Mouse (Mus musculus): Measurements from ENCODE around the gene Olfr382. TPM values are rescaled to one million over a fixed set of nuclear protein-coding genes. Genes with fewer than 3 reads are reported as not detected.
"Not testable (repeated sequence)": the region's sequence is repeated elsewhere in the genome, so short reads cannot be mapped to it uniquely, and the experiment has no call there.

The Olfr382 gene
- not detected in 2 replicates for polyA plus RNA-seq (2012; rRNA removed)

DNA sequence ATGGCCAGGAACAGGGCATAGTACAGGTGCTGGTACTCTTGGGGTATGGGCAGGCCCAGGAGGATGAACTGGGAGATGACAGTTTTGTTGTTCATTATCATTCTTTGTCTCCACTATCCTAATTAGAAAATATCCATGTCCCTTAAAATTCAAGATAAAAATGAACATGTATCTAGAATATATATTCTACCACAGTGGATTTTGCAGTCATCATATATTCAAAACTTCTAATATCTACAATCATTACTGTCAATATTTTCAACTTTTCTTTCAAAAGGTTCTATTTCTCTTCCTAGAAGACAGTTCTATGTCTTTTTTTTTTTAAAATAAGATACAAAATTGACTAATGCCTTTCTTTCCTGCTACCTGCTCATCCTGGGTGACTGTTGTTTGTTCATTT is at the start of gene Olfr382:
Gene Olfr382, minus strand, starts transcription at position 101 of the 400 bp plus-strand sequence.
- Histone ChIP-seq H3K27ac (ENCODE audit: insufficient read depth, low read depth, low read length) (no peak within 1 kb of the TSS), H3K4me1 (ENCODE audit: control insufficient read depth, insufficient read depth, low read length) (no peaks in the 10 kb centered on the region), H3K27me3 (replicated peaks; ENCODE audit: control insufficient read depth, insufficient read depth, low read length) (no peaks in the 10 kb centered on the region), H3K36me3 (ENCODE audit: control insufficient read depth, insufficient read depth, low read length) (no peaks in the 10 kb centered on the region), H3K4me3 (ENCODE audit: insufficient read depth, low read depth, low read length) (no peak within 1 kb of the TSS)
- no peak for DNase-seq
- TF ChIP-seq POLR2A (IDR thresholded peaks at IDR 0.05; ENCODE audit: low read depth, low read length) (no peak), CTCF (conservative IDR thresholded peaks at IDR 0.05; ENCODE audit: insufficient read depth, insufficient read length, low read depth, low read length) (no peak)

DNA sequence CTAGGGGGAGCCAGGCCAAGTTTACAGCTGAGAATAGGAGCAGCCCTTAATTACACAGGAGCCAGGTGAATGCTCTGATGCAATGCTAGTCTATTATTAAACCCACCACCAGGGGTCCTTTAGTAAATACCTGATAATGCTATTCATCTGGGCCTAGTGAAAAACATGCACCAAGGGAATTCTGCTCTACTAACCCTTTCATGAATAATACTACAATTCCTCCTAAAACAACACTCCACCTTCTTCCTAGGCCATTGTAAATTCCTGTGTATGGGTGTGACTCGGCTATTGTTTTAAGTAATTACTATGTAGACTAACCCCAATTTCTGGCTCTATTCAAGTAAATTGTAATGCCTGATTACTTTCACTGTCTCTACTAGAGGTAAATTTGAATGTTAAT is 12.0 kb upstream of the Olfr382 start:
- not testable (repeated sequence) for H3K36me3 ChIP-seq (ENCODE audit: control insufficient read depth, insufficient read depth, low read length); H3K27ac ChIP-seq (ENCODE audit: insufficient read depth, low read depth, low read length); DNase-seq; H3K4me3 ChIP-seq (ENCODE audit: insufficient read depth, low read depth, low read length); H3K4me1 ChIP-seq (ENCODE audit: control insufficient read depth, insufficient read depth, low read length); H3K27me3 ChIP-seq (replicated peaks; ENCODE audit: control insufficient read depth, insufficient read depth, low read length)
- 83% methylated on average over 1 of the region's 1 CpGs for WGBS

DNA sequence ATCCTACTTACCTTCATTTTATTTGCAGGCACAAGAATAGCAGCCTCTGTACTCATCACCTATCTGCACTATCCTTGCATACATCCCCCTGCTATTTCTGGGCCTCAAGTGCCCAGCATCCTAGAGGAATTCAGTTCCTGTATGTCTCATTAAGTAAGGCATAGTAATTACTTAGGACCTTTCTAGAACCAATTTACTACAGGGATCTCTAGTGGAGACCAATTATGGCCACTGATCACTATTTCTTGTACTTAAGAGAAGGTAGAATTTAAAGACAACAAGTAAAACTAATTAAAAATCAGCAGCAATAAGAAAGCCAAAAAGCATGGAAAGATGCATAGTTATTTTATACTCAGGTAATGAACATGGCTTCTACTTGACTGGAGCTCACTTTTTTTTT is 25.5 kb downstream of the Olfr382 start, which contains the start of gene Olfr381:
Gene Olfr381, minus strand, starts transcription at position 101 of the 400 bp plus-strand sequence.
- H3K36me3 ChIP-seq (ENCODE audit: control insufficient read depth, insufficient read depth, low read length) = no peaks in the 10 kb centered on the region
- H3K4me1 ChIP-seq (ENCODE audit: control insufficient read depth, insufficient read depth, low read length) = no peaks in the 10 kb centered on the region
- no peak for DNase-seq
- no peaks in the 10 kb centered on the region for H3K27me3 ChIP-seq (replicated peaks; ENCODE audit: control insufficient read depth, insufficient read depth, low read length)
- TF ChIP-seq POLR2A (IDR thresholded peaks at IDR 0.05; ENCODE audit: low read depth, low read length) (no peak), CTCF (conservative IDR thresholded peaks at IDR 0.05; ENCODE audit: insufficient read depth, insufficient read length, low read depth, low read length) (no peak)
- no peak within 1 kb of the TSS for H3K27ac ChIP-seq (ENCODE audit: insufficient read depth, low read depth, low read length)
- H3K4me3 ChIP-seq (ENCODE audit: insufficient read depth, low read depth, low read length) = no peak within 1 kb of the TSS

Other genes starting within 250 kb of the Olfr382 start
- 0.05 TPM in 2 replicates for gene Trpv3, start 249.8 kb downstream of the Olfr382 start, polyA plus RNA-seq (2012; rRNA removed)
- 29.1 and 46.1 TPM in 2 replicates for gene Aspa, start 187.6 kb downstream of the Olfr382 start, polyA plus RNA-seq (2012; rRNA removed)
- gene Gm49340, start 187.5 kb downstream of the Olfr382 start, polyA plus RNA-seq (2012; rRNA removed) = 0.03 TPM in 1 of 2 replicates, not detected in the other
- 0.16 TPM in 1 of 2 replicates, not detected in the other for gene Spata22, start 187.5 kb downstream of the Olfr382 start, polyA plus RNA-seq (2012; rRNA removed)
- 0.11 TPM in 1 of 2 replicates, not detected in the other for gene Olfr20, start 166.4 kb downstream of the Olfr382 start, polyA plus RNA-seq (2012; rRNA removed)
- not detected in 2 replicates for gene Olfr376, start 146.0 kb downstream of the Olfr382 start, polyA plus RNA-seq (2012; rRNA removed)
- gene Olfr1, start 117.6 kb downstream of the Olfr382 start, polyA plus RNA-seq (2012; rRNA removed) = not detected in 2 replicates
- not detected in 2 replicates for gene Olfr378, start 88.7 kb downstream of the Olfr382 start, polyA plus RNA-seq (2012; rRNA removed)
- not detected in 2 replicates for gene Olfr380, start 59.7 kb downstream of the Olfr382 start, polyA plus RNA-seq (2012; rRNA removed)
- not detected in 2 replicates for gene Olfr381, start 25.6 kb downstream of the Olfr382 start, polyA plus RNA-seq (2012; rRNA removed)
- gene Olfr385, start 75.8 kb upstream of the Olfr382 start, polyA plus RNA-seq (2012; rRNA removed) = not detected in 2 replicates
- not detected in 2 replicates for gene Olfr384, start 81.4 kb upstream of the Olfr382 start, polyA plus RNA-seq (2012; rRNA removed)
- not detected in 2 replicates for gene Zfp735, start 171.6 kb upstream of the Olfr382 start, polyA plus RNA-seq (2012; rRNA removed)